Mouse (Mus musculus) mesoderm, embryonic 11.5 days (tissue): Measurements from ENCODE around the gene Txndc5.

Experiments
- DNase-seq: peaks from one replicate; pipeline ENCODE4 v3.0.0-alpha.2; 2012; ENCODE audit warnings: low read depth, low spot score

Txndc5 gene

GRCm38 (mm10) chr13:38528687-38529294 is at the start of gene Txndc5:
Gene Txndc5, minus strand, starts transcription at chr13:38528824.
- DNase-seq = no peak

- DNase-seq = no peak
Measured at GRCm38 (mm10) chr13:38574668-38575067, 46.0 kb upstream of the Txndc5 start.

GRCm38 (mm10) chr13:38573281-38573680 is 44.7 kb upstream of the Txndc5 start:
- no peak for DNase-seq

- no peak for DNase-seq
Measured at GRCm38 (mm10) chr13:38565245-38565644, 36.6 kb upstream of the Txndc5 start.

GRCm38 (mm10) chr13:38554611-38555010 is 26.0 kb upstream of the Txndc5 start:
- no peak for DNase-seq

GRCm38 (mm10) chr13:38554210-38554609 is 25.6 kb upstream of the Txndc5 start:
- no peak for DNase-seq

GRCm38 (mm10) chr13:38548681-38549080 is 20.1 kb upstream of the Txndc5 start:
- no peak for DNase-seq

GRCm38 (mm10) chr13:38547717-38548116 is 19.1 kb upstream of the Txndc5 start:
- no peak for DNase-seq

- DNase-seq = no peak
Measured at GRCm38 (mm10) chr13:38546754-38547153, 18.1 kb upstream of the Txndc5 start.

GRCm38 (mm10) chr13:38545460-38545859 is 16.8 kb upstream of the Txndc5 start:
- DNase-seq = no peak

GRCm38 (mm10) chr13:38544769-38545445 is 16.3 kb upstream of the Txndc5 start:
- no peak for DNase-seq

GRCm38 (mm10) chr13:38543455-38544125 is 15.0 kb upstream of the Txndc5 start:
- no peak for DNase-seq

GRCm38 (mm10) chr13:38539192-38539900 is 10.7 kb upstream of the Txndc5 start:
- DNase-seq = no peak

GRCm38 (mm10) chr13:38537521-38537920 is 8.9 kb upstream of the Txndc5 start:
- no peak for DNase-seq

GRCm38 (mm10) chr13:38534731-38535130 is 6.1 kb upstream of the Txndc5 start:
- no peak for DNase-seq

- no peak for DNase-seq
Measured at GRCm38 (mm10) chr13:38534016-38534415, 5.4 kb upstream of the Txndc5 start.

GRCm38 (mm10) chr13:38533461-38533860 is 4.8 kb upstream of the Txndc5 start:
- DNase-seq = no peak

GRCm38 (mm10) chr13:38531498-38531897 is 2.9 kb upstream of the Txndc5 start:
- no peak for DNase-seq

GRCm38 (mm10) chr13:38529576-38529975 is 952 bp upstream of the Txndc5 start:
- no peak for DNase-seq

- DNase-seq = peak; percentile 85
Measured at GRCm38 (mm10) chr13:38527797-38528650, 600 bp downstream of the Txndc5 start.
